Mouse (Mus musculus) brain, embryonic 14.5 days (tissue): ENCODE measurements at regions not wholly inside any gene's neighbourhood (a gene's known extent, or its start where the extent isn't known, plus 50 kb on each side); places are given as distances from the start of the nearest gene placed in this dataset.

Experiments
- CTCF ChIP-seq: fragments of 200-500 bp; IDR thresholded peaks from 2 replicates; pipeline ENCODE4 v1.5.1; 2012; ENCODE audit warnings: inconsistent platforms, mild to moderate bottlenecking, moderate library complexity, borderline replicate concordance; ENCODE audit not compliant: insufficient read depth, insufficient read length; ENCODE audit errors: extremely low read depth
- POLR2A ChIP-seq: fragments of 200-500 bp; IDR thresholded peaks from 2 replicates; pipeline ENCODE4 v1.6.1; 2012; ENCODE audit warnings: mild to moderate bottlenecking, inconsistent platforms, borderline replicate concordance; ENCODE audit not compliant: poor library complexity, insufficient read depth, insufficient read length, severe bottlenecking; ENCODE audit errors: extremely low read depth

DNA sequence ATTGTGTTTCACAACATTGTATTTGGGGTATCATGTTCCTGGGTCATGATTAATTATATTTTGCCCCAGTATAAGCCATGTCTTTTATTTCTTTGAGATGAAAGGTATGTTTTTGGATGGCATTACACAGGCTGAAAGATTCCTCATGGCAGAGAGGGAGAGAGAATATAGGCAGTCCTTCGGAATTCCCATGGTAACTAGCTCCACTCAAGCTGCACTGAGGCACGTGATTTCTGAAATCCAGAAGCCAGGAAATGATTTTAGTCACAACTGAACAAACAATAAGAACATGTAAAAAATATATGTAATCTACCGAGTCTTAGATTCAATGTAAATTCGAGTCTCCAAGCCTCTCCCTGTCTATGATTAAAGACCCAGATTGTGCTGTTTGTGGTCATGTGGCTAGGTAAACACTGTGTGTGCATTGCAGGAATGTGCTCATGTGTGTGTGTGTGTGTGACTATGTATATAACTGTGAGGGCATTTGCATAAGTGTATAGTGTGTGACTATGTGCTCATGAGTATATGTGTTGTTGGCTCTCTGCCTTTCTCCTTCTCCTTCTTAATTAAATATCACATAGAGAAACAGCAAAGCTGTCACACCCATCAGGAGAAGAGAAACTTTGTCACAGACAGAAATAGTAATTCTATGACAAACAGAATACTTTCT is 169.8 kb downstream of the Diras2 start:
- TF ChIP-seq POLR2A (no peak), CTCF (no peak)
